In genomic region chr14:118317260-118317659, GRCm38 (mm10) we compare ENCODE assay signal across 22 mouse cellular contexts. TPM values are rescaled to one million over a fixed set of nuclear protein-coding genes. Genes with fewer than 3 reads are reported as not detected.
DNase-seq lines count a peak whose midpoint lies in the region; ATAC-seq and TF ChIP-seq lines count a peak whose summit lies in the region.
"Had no signal": no experiment of that assay in that cellular context is flagged by ENCODE, and none has a peak within 500 bp of the region (broad histone marks: within the 10 kb centered on the region; RNA-seq: fewer than 3 reads in every experiment).

No protein-coding gene starts in this region.

- no peak for TF ChIP-seq CTCF in gastrocnemius, adult 2 months (IDR thresholded peaks at IDR 0.05)

- no peak for DNase-seq in frontal cortex, postnatal 25 days (ENCODE audit: low spot score in 2 of 2)
- peak; percentile 5 to 9 for DNase-seq in left cerebral cortex, adult 18-20 months (ENCODE audit: low spot score in 2 of 2)
- DNase-seq in left cerebral cortex, adult 8-10 months (ENCODE audit: low spot score in 2 of 2): no peak
- peak; percentile 76 for DNase-seq in forebrain, embryonic 14.5 days (ENCODE audit: low spot score)
- no peak for DNase-seq in gastrocnemius, adult 2 months
- DNase-seq: adrenal gland, postnatal 10 days; B cell, adult 2 months; lung, adult 2 months; thymus, postnatal 36 days had no signal

- H3K9ac ChIP-seq in forebrain, embryonic 14.5 days (ENCODE audit: low read length): no peak overlapping the region
- H3K9ac ChIP-seq in neural tube, embryonic 15.5 days (replicated peaks): no peak overlapping the region
- H3K9ac ChIP-seq: embryonic facial prominence, embryonic 13.5 days; limb, embryonic 15.5 days had no signal

- H3K9me3 ChIP-seq in forebrain, embryonic 14.5 days (replicated peaks; ENCODE audit: control insufficient read depth, low read length): no peaks in the 10 kb centered on the region
- H3K9me3 ChIP-seq in neural tube, embryonic 15.5 days (replicated peaks): no peaks in the 10 kb centered on the region
- H3K9me3 ChIP-seq: embryonic facial prominence, embryonic 13.5 days; limb, embryonic 15.5 days had no signal

- H3K4me1 ChIP-seq in forebrain, embryonic 14.5 days (ENCODE audit: control insufficient read depth, insufficient read depth, low read length): peaks cover 4% of the 10 kb centered on the region; the same call in 1 of the 2 replicates
- H3K4me1 ChIP-seq in neural tube, embryonic 15.5 days: peaks cover 6% of the 10 kb centered on the region

- H3K27me3 ChIP-seq in forebrain, embryonic 14.5 days (replicated peaks; ENCODE audit: control insufficient read depth, insufficient read depth, low read length): no peaks in the 10 kb centered on the region
- peaks cover 13% of the 10 kb centered on the region; the same call in 1 of the 2 replicates for H3K27me3 ChIP-seq in neural tube, embryonic 15.5 days (replicated peaks)

- WGBS in forebrain, embryonic 14.5 days: 47% methylated on average over 9 of the region's 9 CpGs
- WGBS in neural tube, embryonic 15.5 days: 49% methylated on average over 9 of the region's 9 CpGs

- no peak overlapping the region for H3K27ac ChIP-seq in forebrain, embryonic 14.5 days (ENCODE audit: low read depth, low read length)
- H3K27ac ChIP-seq in neural tube, embryonic 15.5 days (replicated peaks): no peak overlapping the region
- no peak overlapping the region for H3K27ac ChIP-seq in gastrocnemius, adult 2 months
- H3K27ac ChIP-seq: embryonic facial prominence, embryonic 13.5 days; kidney, postnatal 0 days; limb, embryonic 15.5 days had no signal

- ATAC-seq in frontal cortex, adult (ENCODE audit: low TSS enrichment): peak; percentile 18
- peak; percentile 52; the same call in 1 of the 2 replicates for ATAC-seq in forebrain, embryonic 14.5 days
- ATAC-seq in neural tube, embryonic 15.5 days (ENCODE audit: low FRiP score): peak; percentile 77

- no peak overlapping the region for H3K4me3 ChIP-seq in forebrain, embryonic 14.5 days (ENCODE audit: low read depth, low read length)
- no peak overlapping the region for H3K4me3 ChIP-seq in neural tube, embryonic 15.5 days (replicated peaks)
- no peak overlapping the region for H3K4me3 ChIP-seq in gastrocnemius, adult 2 months
- H3K4me3 ChIP-seq: embryonic facial prominence, embryonic 13.5 days; limb, embryonic 15.5 days had no signal

- intact Hi-C loops in gastrocnemius, adult 2 months (cut with DNase I): no loop called here

- H3K36me3 ChIP-seq in forebrain, embryonic 14.5 days (ENCODE audit: control insufficient read depth, insufficient read depth, low read length): no peaks in the 10 kb centered on the region
- no peaks in the 10 kb centered on the region for H3K36me3 ChIP-seq in neural tube, embryonic 15.5 days
- H3K36me3 ChIP-seq: embryonic facial prominence, embryonic 13.5 days; limb, embryonic 15.5 days had no signal

- no peak overlapping the region for H3K4me2 ChIP-seq in forebrain, embryonic 14.5 days (ENCODE audit: low read length)
- no peak overlapping the region for H3K4me2 ChIP-seq in neural tube, embryonic 15.5 days
- H3K4me2 ChIP-seq: embryonic facial prominence, embryonic 13.5 days; limb, embryonic 15.5 days had no signal

RNA-seq across cellular contexts. Expression of gene Gm9376, which starts 50.5 kb away (rescaled TPM):
- not detected for total RNA-seq in left cerebral cortex, adult 18-20 months (2021)
- not detected for total RNA-seq in left cerebral cortex, adult 8-10 months (2022)
- not detected in 2 replicates for polyA plus RNA-seq in forebrain, embryonic 14.5 days (2014; fragmentation: Nextera tagmentation; extraction: Ambion mirVana)
- not detected in 2 replicates for polyA plus RNA-seq in neural tube, embryonic 15.5 days (2015; fragmentation: Nextera tagmentation; extraction: Ambion mirVana)
- not detected for total RNA-seq in gastrocnemius, adult 2 months (2021)
- total RNA-seq: adrenal gland, postnatal 10 days; common myeloid progenitor, adult 5-6 weeks; granulocyte monocyte progenitor cell, adult 5-6 weeks; megakaryocyte, adult 5-6 weeks had no signal
- polyA plus RNA-seq: embryonic facial prominence, embryonic 13.5 days; frontal cortex, adult 2 months; heart, embryonic 16.5 days; intestine, embryonic 14.5 days; kidney, postnatal 0 days; limb, embryonic 15.5 days; lung, adult 2 months; small intestine, adult 2 months; stomach, embryonic 14.5 days had no signal

Comparison
In these comparisons a context has a peak if more than half of its experiments do, and no peak if none do; other contexts are left out.
1. DNase-seq: peak in left cerebral cortex, adult 18-20 months (2 of 2) and forebrain, embryonic 14.5 days (single experiment); none in frontal cortex, postnatal 25 days (0 of 2), left cerebral cortex, adult 8-10 months (0 of 2) and gastrocnemius, adult 2 months (single experiment).
2. ATAC-seq: peak in every context shown above with its lines; median percentile 77 in neural tube, embryonic 15.5 days; 52 in forebrain, embryonic 14.5 days; 18 in frontal cortex, adult.